Mouse (Mus musculus): ENCODE data around the gene 0610040J01Rik. TPM values are rescaled to one million over a fixed set of nuclear protein-coding genes. Genes with fewer than 3 reads are reported as not detected.

The 0610040J01Rik gene
- polyA plus RNA-seq, 1 experiment: 7.0 TPM

GRCm38 (mm10) chr5:63827006-63827405 is 14.8 kb downstream of the 0610040J01Rik start:
- Histone ChIP-seq H3K4me3 (ENCODE audit: insufficient read depth, low read length) (no peak overlapping the region), H3K27ac (ENCODE audit: insufficient read depth, low read length) (no peak overlapping the region; the same call in 1 of the 2 replicates), H3K4me1 (ENCODE audit: control insufficient read depth, insufficient read depth, low read length) (no peaks in the 10 kb centered on the region)
- no peak for TF ChIP-seq POLR2A (IDR thresholded peaks at IDR 0.05; ENCODE audit: extremely low read depth, insufficient read depth, low read length)

- TF ChIP-seq CTCF (IDR thresholded peaks at IDR 0.05; ENCODE audit: extremely low read depth, insufficient read depth, low read length) (no peak), POLR2A (IDR thresholded peaks at IDR 0.05; ENCODE audit: extremely low read depth, insufficient read depth, low read length) (no peak)
- Histone ChIP-seq H3K4me3 (ENCODE audit: insufficient read depth, low read length) (no peak overlapping the region), H3K27ac (ENCODE audit: insufficient read depth, low read length) (no peak overlapping the region; the same call in 1 of the 2 replicates), H3K4me1 (ENCODE audit: control insufficient read depth, insufficient read depth, low read length) (no peaks in the 10 kb centered on the region)
Measured at GRCm38 (mm10) chr5:63827415-63828053, 15.4 kb downstream of the 0610040J01Rik start.

GRCm38 (mm10) chr5:63828380-63829185 is 16.4 kb downstream of the 0610040J01Rik start:
- TF ChIP-seq CTCF (IDR thresholded peaks at IDR 0.05; ENCODE audit: extremely low read depth, insufficient read depth, low read length) (no peak), POLR2A (IDR thresholded peaks at IDR 0.05; ENCODE audit: extremely low read depth, insufficient read depth, low read length) (no peak)
- H3K4me1 ChIP-seq (ENCODE audit: control insufficient read depth, insufficient read depth, low read length): no peaks in the 10 kb centered on the region
- no peak overlapping the region for H3K4me3 ChIP-seq (ENCODE audit: insufficient read depth, low read length)
- H3K27ac ChIP-seq (ENCODE audit: insufficient read depth, low read length): no peak overlapping the region

- Histone ChIP-seq H3K27ac (ENCODE audit: insufficient read depth, low read length) (no peak overlapping the region), H3K4me3 (ENCODE audit: insufficient read depth, low read length) (no peak overlapping the region), H3K4me1 (ENCODE audit: control insufficient read depth, insufficient read depth, low read length) (no peaks in the 10 kb centered on the region)
- no peak for TF ChIP-seq CTCF (IDR thresholded peaks at IDR 0.05; ENCODE audit: extremely low read depth, insufficient read depth, low read length)
- TF ChIP-seq POLR2A (IDR thresholded peaks at IDR 0.05; ENCODE audit: extremely low read depth, insufficient read depth, low read length): no peak
Measured at GRCm38 (mm10) chr5:63831054-63831453, 18.9 kb downstream of the 0610040J01Rik start.

GRCm38 (mm10) chr5:63833955-63834354 is 21.8 kb downstream of the 0610040J01Rik start:
- Histone ChIP-seq H3K4me1 (ENCODE audit: control insufficient read depth, insufficient read depth, low read length) (no peaks in the 10 kb centered on the region), H3K27ac (ENCODE audit: insufficient read depth, low read length) (no peak overlapping the region), H3K4me3 (ENCODE audit: insufficient read depth, low read length) (no peak overlapping the region)
- no peak for TF ChIP-seq CTCF (IDR thresholded peaks at IDR 0.05; ENCODE audit: extremely low read depth, insufficient read depth, low read length)

GRCm38 (mm10) chr5:63834435-63834834 is 22.3 kb downstream of the 0610040J01Rik start:
- peaks cover 1% of the 10 kb centered on the region; the same call in 1 of the 2 replicates for H3K4me1 ChIP-seq (ENCODE audit: control insufficient read depth, insufficient read depth, low read length)
- H3K4me3 ChIP-seq (ENCODE audit: insufficient read depth, low read length): no peak overlapping the region
- TF ChIP-seq CTCF (IDR thresholded peaks at IDR 0.05; ENCODE audit: extremely low read depth, insufficient read depth, low read length) (no peak), POLR2A (IDR thresholded peaks at IDR 0.05; ENCODE audit: extremely low read depth, insufficient read depth, low read length) (no peak)
- H3K27ac ChIP-seq (ENCODE audit: insufficient read depth, low read length): no peak overlapping the region

- H3K4me1 ChIP-seq (ENCODE audit: control insufficient read depth, insufficient read depth, low read length): peaks cover 1% of the 10 kb centered on the region; the same call in 1 of the 2 replicates
- H3K4me3 ChIP-seq (ENCODE audit: insufficient read depth, low read length): no peak overlapping the region
- no peak overlapping the region for H3K27ac ChIP-seq (ENCODE audit: insufficient read depth, low read length)
- TF ChIP-seq CTCF (IDR thresholded peaks at IDR 0.05; ENCODE audit: extremely low read depth, insufficient read depth, low read length) (no peak), POLR2A (IDR thresholded peaks at IDR 0.05; ENCODE audit: extremely low read depth, insufficient read depth, low read length) (no peak)
Measured at GRCm38 (mm10) chr5:63837115-63837514, 25.0 kb downstream of the 0610040J01Rik start.

- TF ChIP-seq POLR2A (IDR thresholded peaks at IDR 0.05; ENCODE audit: extremely low read depth, insufficient read depth, low read length): no peak
- no peak for TF ChIP-seq CTCF (IDR thresholded peaks at IDR 0.05; ENCODE audit: extremely low read depth, insufficient read depth, low read length)
- Histone ChIP-seq H3K4me3 (ENCODE audit: insufficient read depth, low read length) (no peak overlapping the region), H3K27ac (ENCODE audit: insufficient read depth, low read length) (no peak overlapping the region), H3K4me1 (ENCODE audit: control insufficient read depth, insufficient read depth, low read length) (peaks cover 1% of the 10 kb centered on the region; the same call in 1 of the 2 replicates)
Measured at GRCm38 (mm10) chr5:63837851-63838250, 25.7 kb downstream of the 0610040J01Rik start.

GRCm38 (mm10) chr5:63839801-63840416 is 27.7 kb downstream of the 0610040J01Rik start:
- Histone ChIP-seq H3K4me1 (ENCODE audit: control insufficient read depth, insufficient read depth, low read length) (peaks cover 1% of the 10 kb centered on the region; the same call in 1 of the 2 replicates), H3K4me3 (ENCODE audit: insufficient read depth, low read length) (no peak overlapping the region), H3K27ac (ENCODE audit: insufficient read depth, low read length) (no peak overlapping the region)
- no peak for TF ChIP-seq CTCF (IDR thresholded peaks at IDR 0.05; ENCODE audit: extremely low read depth, insufficient read depth, low read length)
- no peak for TF ChIP-seq POLR2A (IDR thresholded peaks at IDR 0.05; ENCODE audit: extremely low read depth, insufficient read depth, low read length)

Measured in cortical plate, adult 2 months (tissue).